Mouse (Mus musculus) cerebellum, postnatal 25 days (tissue): ENCODE measurements around the gene Gabra2.
A peak's percentile ranks its signal among the peaks of the same experiment; 100 is the strongest.

Source experiments
- DNase-seq, 2 experiments: peaks; one replicate each; pipeline ENCODE4 v3.0.0; 2021; ENCODE audit warnings: mixed read lengths in 2 of 2

Gabra2 gene

GRCm38 (mm10) chr5:71095725-71096607 lies at the start of gene Gabra2:
Gene Gabra2, minus strand, starts transcription at chr5:71095849.
- DNase-seq, result peak; percentile 67 to 74

- no peak for DNase-seq
Measured at GRCm38 (mm10) chr5:71136691-71137090, 41.0 kb upstream of the Gabra2 start.

- DNase-seq, result no peak
Measured at GRCm38 (mm10) chr5:71135840-71136239, 40.2 kb upstream of the Gabra2 start.

- no peak for DNase-seq
Measured at GRCm38 (mm10) chr5:71127721-71128120, 32.1 kb upstream of the Gabra2 start.

- DNase-seq, result no peak
Measured at GRCm38 (mm10) chr5:71115216-71115615, 19.6 kb upstream of the Gabra2 start.

- peak; percentile 58 to 69 for DNase-seq
Measured at GRCm38 (mm10) chr5:71095180-71095579, 469 bp downstream of the Gabra2 start.

- DNase-seq, result no peak
Measured at GRCm38 (mm10) chr5:71094776-71095175, 873 bp downstream of the Gabra2 start.

- no peak for DNase-seq
Measured at GRCm38 (mm10) chr5:71093807-71094206, 1.8 kb downstream of the Gabra2 start.

- DNase-seq, result peak; percentile 14 to 32
Measured at GRCm38 (mm10) chr5:71092475-71092874, 3.2 kb downstream of the Gabra2 start.

- no peak for DNase-seq
Measured at GRCm38 (mm10) chr5:71091926-71092325, 3.7 kb downstream of the Gabra2 start.

- DNase-seq, result no peak
Measured at GRCm38 (mm10) chr5:71078861-71079260, 16.8 kb downstream of the Gabra2 start.

GRCm38 (mm10) chr5:71061696-71062095 lies 34.0 kb downstream of the Gabra2 start:
- DNase-seq, result no peak

- no peak for DNase-seq
Measured at GRCm38 (mm10) chr5:71058047-71058446, 37.6 kb downstream of the Gabra2 start.

GRCm38 (mm10) chr5:71037352-71037751 lies 58.3 kb downstream of the Gabra2 start:
- DNase-seq, result no peak

- DNase-seq, result no peak
Measured at GRCm38 (mm10) chr5:71025956-71026355, 69.7 kb downstream of the Gabra2 start.

- no peak for DNase-seq
Measured at GRCm38 (mm10) chr5:71011751-71012150, 83.9 kb downstream of the Gabra2 start.

- DNase-seq, result no peak
Measured at GRCm38 (mm10) chr5:71011271-71011670, 84.4 kb downstream of the Gabra2 start.

- DNase-seq, result no peak
Measured at GRCm38 (mm10) chr5:71010797-71011196, 84.9 kb downstream of the Gabra2 start.

GRCm38 (mm10) chr5:70995617-70996325 lies 99.9 kb downstream of the Gabra2 start:
- peak; percentile 71 to 81 for DNase-seq

GRCm38 (mm10) chr5:70993281-70993680 lies 102.4 kb downstream of the Gabra2 start:
- no peak for DNase-seq

- peak in 1 of 2 experiments; percentile 6 for DNase-seq
Measured at GRCm38 (mm10) chr5:70990891-70991290, 104.8 kb downstream of the Gabra2 start.
